Mouse (Mus musculus) limb, embryonic 15.5 days (tissue): ENCODE results near the gene Mzf1. TPM values are rescaled to one million over a fixed set of nuclear protein-coding genes. Genes with fewer than 3 reads are reported as not detected.
"Not testable (repeated sequence)": the region's sequence is repeated elsewhere in the genome, so short reads cannot be mapped to it uniquely, and the experiment has no call there.

Experiments used
- ATAC-seq: fragments of 200-750 bp; cut with Nextera tagmentation; 2 replicates; pipeline ENCODE4 v1.8.0; 2017; ENCODE audit warnings: low read depth, moderate TSS enrichment; ENCODE audit not compliant: insufficient number of reproducible peaks, low FRiP score, low TSS enrichment
- H3K27ac ChIP-seq: fragments of 300-500 bp; sonication (generic); 2 replicates; pipeline ENCODE4 v1.5.1; 2015; ENCODE audit warnings: moderate library complexity, mild to moderate bottlenecking, inconsistent platforms
- H3K27me3 ChIP-seq: fragments of 300-500 bp; sonication (generic); 2 replicates; pipeline ENCODE4 v1.6.1; 2015; ENCODE audit warnings: inconsistent platforms
- H3K36me3 ChIP-seq: fragments of 300-500 bp; sonication (generic); 2 replicates; pipeline ENCODE4 v1.6.1; 2015; ENCODE audit warnings: inconsistent platforms
- H3K4me1 ChIP-seq: fragments of 300-500 bp; sonication (generic); 2 replicates; pipeline ENCODE4 v1.6.1; 2015; ENCODE audit warnings: inconsistent platforms
- H3K4me2 ChIP-seq: fragments of 300-500 bp; sonication (generic); 2 replicates; pipeline ENCODE4 v1.6.1; 2015; ENCODE audit warnings: mild to moderate bottlenecking, inconsistent platforms
- H3K4me3 ChIP-seq: fragments of 300-500 bp; sonication (generic); 2 replicates; pipeline ENCODE4 v1.5.1; 2015; ENCODE audit warnings: mild to moderate bottlenecking, inconsistent platforms
- H3K9ac ChIP-seq: fragments of 300-500 bp; sonication (generic); 2 replicates; pipeline ENCODE4 v1.6.1; 2015; ENCODE audit warnings: inconsistent platforms
- H3K9me3 ChIP-seq: fragments of 300-500 bp; sonication (generic); 2 replicates; pipeline ENCODE4 v1.6.1; 2016; ENCODE audit warnings: inconsistent platforms
- WGBS: fragments of 180-500 bp; shearing (Covaris S2); methylation state at CpG from one replicate; pipeline ENCODE4 v1.1.7; 2015; 5-methylcytosine and 5-hydroxymethylcytosine counted together
- polyA plus RNA-seq: library from polyadenylated mRNA; unstranded; fragments of >200 nt; fragmentation: Nextera tagmentation; extraction: Ambion mirVana; gene quantifications from 2 replicates; pipeline ENCODE4 v1.2.1, GENCODE M21; 2015

The Mzf1 gene
- polyA plus RNA-seq = 2.5 and 3.7 TPM in 2 replicates

DNA sequence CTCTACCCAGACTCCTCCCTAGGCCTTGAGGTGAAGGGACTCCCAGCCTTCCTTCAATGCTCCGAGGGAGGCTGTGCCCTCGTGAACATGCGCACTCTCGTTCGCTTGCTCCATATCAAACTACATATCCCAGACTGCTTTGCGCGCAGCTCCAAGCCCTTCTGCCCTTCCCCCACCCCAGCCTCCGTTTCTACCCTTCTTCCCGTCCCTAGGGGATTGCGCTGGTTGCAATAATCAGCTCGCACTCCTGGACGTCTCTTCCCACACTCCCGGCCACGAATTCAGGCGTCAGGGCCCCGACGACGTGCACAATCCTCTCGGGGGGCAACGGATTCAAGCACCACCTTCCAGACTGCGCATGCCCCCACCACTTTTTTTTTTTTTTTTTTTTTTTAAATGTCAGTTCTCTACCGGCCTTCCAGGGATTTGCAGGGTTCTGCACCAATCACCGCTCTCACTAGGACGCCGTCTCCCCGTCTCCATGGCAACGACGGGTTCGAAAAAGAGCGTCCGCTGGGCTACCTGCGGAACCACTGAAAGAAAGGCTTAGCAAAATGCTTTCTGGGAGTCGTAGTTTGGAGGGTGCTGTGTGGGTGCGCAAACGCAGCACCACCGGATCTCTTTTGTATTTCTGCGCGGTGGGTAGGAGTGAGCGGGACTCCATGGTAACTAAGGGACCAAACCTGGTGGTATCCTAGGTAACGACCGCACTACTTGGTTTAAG lies at the start of gene Mzf1:
Gene Mzf1, minus strand, starts transcription at position 478 of the 724 bp plus-strand sequence.
- Histone ChIP-seq H3K27ac (peak within 1 kb of the TSS; percentile 86), H3K4me1 (peaks cover 5% of the 10 kb centered on the region; the same call in 1 of the 2 replicates), H3K9ac (peak within 1 kb of the TSS; percentile 55), H3K9me3 (no peaks in the 10 kb centered on the region), H3K36me3 (no peaks in the 10 kb centered on the region), H3K4me3 (peak within 1 kb of the TSS; percentile 62), H3K4me2 (peak within 1 kb of the TSS; percentile 78), H3K27me3 (no peaks in the 10 kb centered on the region)
- ATAC-seq = peak; percentile 94
- WGBS = under 1% methylated on average over 41 of the region's 41 CpGs

DNA sequence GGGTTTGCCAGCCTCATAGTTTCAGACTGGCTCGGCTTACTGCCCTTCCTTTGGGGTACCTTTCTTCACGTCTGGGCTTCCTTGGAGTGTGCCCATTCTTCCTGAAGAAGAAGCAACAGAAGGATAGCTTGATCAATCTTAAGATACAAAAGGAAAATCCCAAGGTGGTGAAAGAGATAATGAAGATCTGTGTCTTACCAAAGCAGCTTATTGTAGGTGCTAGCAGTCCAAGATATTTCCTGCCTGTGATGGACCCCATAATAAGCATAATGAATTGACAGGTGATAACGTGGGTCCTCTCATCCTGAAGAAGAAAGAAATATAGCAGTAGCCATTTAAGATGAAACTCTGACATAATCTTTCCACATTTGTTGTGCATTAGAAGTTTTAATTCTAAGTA lies 40.5 kb upstream of the Mzf1 start, which contains the start of gene Vmn1r85:
Gene Vmn1r85, minus strand, starts transcription at position 101 of the 400 bp plus-strand sequence.
- H3K27ac ChIP-seq = no peak within 1 kb of the TSS
- 60% methylated on average over 3 of the region's 3 CpGs for WGBS

DNA sequence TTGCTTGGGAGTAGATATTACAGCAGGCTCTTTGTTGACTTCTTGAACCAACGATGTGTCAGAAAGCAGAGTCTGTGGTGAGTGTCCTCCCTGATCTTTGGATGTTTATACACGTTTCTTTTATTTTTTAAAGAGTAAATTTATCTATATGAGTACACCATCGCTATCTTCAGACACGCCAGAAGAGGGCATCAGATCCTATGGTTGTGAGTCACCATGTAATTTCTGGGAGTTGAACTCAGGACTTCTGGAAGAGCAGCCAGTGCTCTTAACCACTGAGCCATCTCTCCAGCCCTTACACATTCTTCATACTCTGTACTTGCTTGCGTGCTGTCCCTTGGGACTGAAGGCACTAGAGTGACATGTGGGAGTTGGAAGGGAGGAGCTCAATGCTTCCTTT lies 17.7 kb upstream of the Mzf1 start:
- Histone ChIP-seq H3K27ac (no peak overlapping the region), H3K4me1 (no peaks in the 10 kb centered on the region), H3K9ac (no peak overlapping the region), H3K4me2 (no peak overlapping the region), H3K4me3 (no peak overlapping the region), H3K9me3 (no peaks in the 10 kb centered on the region), H3K36me3 (no peaks in the 10 kb centered on the region), H3K27me3 (no peaks in the 10 kb centered on the region)
- ATAC-seq = no peak
- WGBS = 61% methylated on average over 5 of the region's 5 CpGs

More for the DNA sequence above, 40.5 kb upstream of the Mzf1 start, which contains the start of gene Vmn1r85:
- no peak within 1 kb of the TSS for H3K9ac ChIP-seq
- H3K27me3 ChIP-seq = no peaks in the 10 kb centered on the region
- no peak within 1 kb of the TSS for H3K4me2 ChIP-seq
- no peaks in the 10 kb centered on the region for H3K36me3 ChIP-seq
- H3K4me3 ChIP-seq = no peak within 1 kb of the TSS
- H3K4me1 ChIP-seq = no peaks in the 10 kb centered on the region
- H3K9me3 ChIP-seq = no peaks in the 10 kb centered on the region
- no peak for ATAC-seq

DNA sequence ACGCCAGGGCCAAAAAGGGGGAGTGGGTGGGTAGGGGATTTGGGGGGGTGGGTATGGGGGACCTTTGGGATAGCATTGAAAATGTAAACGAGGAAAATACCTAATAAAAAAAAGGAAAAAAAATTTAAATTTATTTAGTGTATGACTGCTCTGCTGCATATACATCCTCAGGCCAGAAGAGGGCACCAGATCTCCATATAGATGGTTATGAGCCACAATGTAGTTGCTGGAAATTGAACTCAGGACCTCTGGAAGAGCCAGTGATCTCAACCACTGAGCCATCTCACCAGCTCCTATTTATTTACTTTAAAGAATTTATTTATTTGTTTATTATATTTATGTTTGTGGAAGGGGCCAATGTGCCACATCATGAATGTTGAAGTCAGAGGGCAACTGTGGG lies 8.8 kb upstream of the Mzf1 start:
- not testable (repeated sequence) for H3K4me3 ChIP-seq, H3K9me3 ChIP-seq, H3K27ac ChIP-seq, H3K36me3 ChIP-seq, H3K27me3 ChIP-seq, ATAC-seq, H3K4me2 ChIP-seq, H3K9ac ChIP-seq, H3K4me1 ChIP-seq
- WGBS = 53% methylated on average over 2 of the region's 2 CpGs

DNA sequence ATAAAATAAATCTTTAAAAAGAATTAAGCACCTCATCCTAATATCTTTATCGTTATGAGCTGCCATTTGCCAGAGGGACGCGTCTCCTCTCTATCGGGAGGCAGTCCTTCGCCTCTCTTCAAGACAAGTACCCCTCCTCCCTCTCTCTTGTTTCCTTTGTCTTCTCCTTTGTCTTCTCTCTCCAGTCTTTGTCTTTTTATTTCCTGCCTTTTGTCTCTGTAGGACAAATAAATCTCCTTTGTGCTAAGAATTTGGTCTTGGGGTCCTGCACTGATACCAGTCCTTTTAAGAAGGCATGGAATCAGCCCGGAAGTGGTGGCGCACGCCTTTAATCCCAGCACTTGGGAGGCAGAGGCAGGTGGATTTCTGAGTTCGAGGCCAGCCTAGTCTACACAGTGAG lies 5.0 kb upstream of the Mzf1 start:
- Histone ChIP-seq H3K4me3 (no peak overlapping the region), H3K36me3 (no peaks in the 10 kb centered on the region), H3K4me2 (no peak overlapping the region), H3K9ac (no peak overlapping the region), H3K9me3 (no peaks in the 10 kb centered on the region), H3K27me3 (no peaks in the 10 kb centered on the region), H3K27ac (no peak overlapping the region), H3K4me1 (no peaks in the 10 kb centered on the region)
- no peak for ATAC-seq
- 89% methylated on average over 9 of the region's 9 CpGs for WGBS

DNA sequence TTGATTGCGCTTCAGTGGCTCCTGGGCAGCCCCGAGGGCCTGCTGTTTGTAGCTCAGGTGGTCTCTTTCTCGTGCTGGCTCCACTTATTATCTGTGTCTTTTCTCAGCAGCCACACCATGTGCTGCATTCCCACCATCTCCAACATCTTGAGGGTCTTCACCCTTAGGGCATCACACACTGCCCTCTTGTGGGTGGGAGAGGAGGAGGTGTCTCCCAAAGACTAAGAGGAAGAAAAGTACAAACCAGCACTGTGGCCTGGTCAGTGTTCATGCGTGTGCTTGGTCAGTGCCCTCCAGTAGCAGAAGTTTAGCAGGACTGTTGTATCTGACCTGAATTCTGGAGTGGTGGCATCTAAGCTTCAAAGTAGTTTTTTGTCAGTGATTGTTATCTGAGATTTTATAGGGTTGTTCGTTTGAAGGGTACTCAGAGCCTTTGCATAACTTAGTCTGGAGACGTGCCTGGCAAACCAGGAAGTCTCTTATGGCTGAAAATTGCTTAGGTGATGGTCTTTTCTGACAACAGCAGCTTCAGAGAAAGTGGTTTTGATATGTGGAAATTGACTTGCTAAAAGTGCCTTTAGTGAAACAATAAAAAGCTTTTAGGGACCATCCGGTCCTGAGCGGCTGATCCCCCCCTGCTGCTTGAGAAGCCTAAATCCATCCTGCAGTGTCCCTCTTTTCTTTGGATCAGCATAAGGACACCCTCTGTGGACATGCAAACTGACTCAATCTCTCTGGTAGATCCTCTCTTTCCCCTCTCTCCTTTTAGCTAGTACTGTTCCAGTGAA lies 2.5 kb upstream of the Mzf1 start:
- H3K4me3 ChIP-seq = no peak overlapping the region
- ATAC-seq = no peak
- 57% methylated on average over 8 of the region's 8 CpGs for WGBS
- no peaks in the 10 kb centered on the region for H3K27me3 ChIP-seq
- H3K36me3 ChIP-seq = no peaks in the 10 kb centered on the region
- H3K4me1 ChIP-seq = peaks cover 5% of the 10 kb centered on the region; the same call in 1 of the 2 replicates
- no peak overlapping the region for H3K4me2 ChIP-seq
- H3K9ac ChIP-seq = no peak overlapping the region
- H3K27ac ChIP-seq = no peak overlapping the region
- no peaks in the 10 kb centered on the region for H3K9me3 ChIP-seq

DNA sequence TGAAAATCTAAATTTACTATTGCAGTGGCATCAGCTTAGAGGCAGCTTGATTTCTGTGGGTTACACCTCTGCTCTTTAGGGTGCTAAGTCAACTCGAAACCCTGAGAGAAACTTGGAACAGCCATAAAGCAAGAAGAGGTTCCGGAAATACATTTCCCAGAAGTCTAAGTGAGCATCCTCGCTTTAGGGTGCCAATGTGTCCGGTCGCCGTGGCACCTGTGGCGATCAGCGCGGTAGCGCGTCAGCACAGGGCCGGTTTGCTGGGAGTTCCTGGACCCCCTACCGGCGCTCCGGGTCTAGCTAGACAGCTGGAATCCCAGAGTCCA lies 640 bp downstream of the Mzf1 start:
- Histone ChIP-seq H3K9ac (peak overlapping the region; percentile 55), H3K9me3 (no peaks in the 10 kb centered on the region), H3K27ac (0 out of 2 replicates have a peak overlapping the region, but pooled peaks have one; percentile 61), H3K36me3 (no peaks in the 10 kb centered on the region), H3K4me1 (peaks cover 5% of the 10 kb centered on the region; the same call in 1 of the 2 replicates), H3K27me3 (no peaks in the 10 kb centered on the region), H3K4me3 (peak overlapping the region; percentile 62), H3K4me2 (peak overlapping the region; percentile 78)
- 2% methylated on average over 15 of the region's 15 CpGs for WGBS
- ATAC-seq = no peak

DNA sequence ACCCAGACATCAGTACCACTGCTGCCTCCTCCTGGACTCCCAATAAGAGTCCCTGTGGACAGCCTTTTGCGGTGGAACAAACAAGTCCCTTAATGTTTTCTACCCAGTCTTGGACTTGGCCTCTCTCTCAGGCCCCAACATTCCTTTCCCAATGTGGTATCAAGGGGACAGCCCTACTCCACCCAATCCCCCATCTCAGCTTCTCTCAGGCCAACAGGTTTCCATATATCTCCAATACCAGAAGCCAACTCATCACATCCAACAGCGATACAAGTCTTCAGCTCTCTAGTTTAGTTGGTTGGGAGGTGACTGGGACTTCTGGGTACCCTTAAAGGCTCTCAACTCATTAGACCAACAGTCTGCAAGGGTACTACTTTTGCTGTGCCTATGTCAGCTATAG lies 1.1 kb downstream of the Mzf1 start:
- Histone ChIP-seq H3K9ac (no peak overlapping the region), H3K4me3 (peak overlapping the region; percentile 62; the same call in 1 of the 2 replicates), H3K4me2 (peak overlapping the region; percentile 78; the same call in 1 of the 2 replicates), H3K36me3 (no peaks in the 10 kb centered on the region), H3K27me3 (no peaks in the 10 kb centered on the region), H3K9me3 (no peaks in the 10 kb centered on the region), H3K4me1 (peaks cover 5% of the 10 kb centered on the region; the same call in 1 of the 2 replicates), H3K27ac (no peak overlapping the region)
- WGBS = 96% methylated on average over 2 of the region's 2 CpGs
- ATAC-seq = no peak

DNA sequence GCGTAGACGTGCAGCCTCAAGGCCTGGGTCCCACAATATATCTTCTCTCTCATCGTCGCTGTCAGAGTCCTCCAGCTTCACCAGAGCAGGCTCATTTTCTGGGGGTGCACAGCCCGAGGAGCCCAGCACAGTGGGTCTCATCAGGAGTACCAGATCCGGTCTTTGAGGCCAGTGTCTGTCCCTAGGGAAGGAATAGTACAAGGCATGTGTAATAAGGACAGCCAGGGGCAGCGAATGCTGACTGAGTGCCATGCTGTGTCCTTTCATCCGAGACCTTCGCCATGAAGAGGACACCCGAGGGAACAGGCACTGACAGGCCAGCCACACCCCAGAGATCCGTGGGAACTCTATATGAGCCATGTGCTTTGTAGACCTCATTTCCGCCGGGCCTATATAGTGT lies 1.6 kb downstream of the Mzf1 start:
- Histone ChIP-seq H3K27ac (no peak overlapping the region), H3K36me3 (no peaks in the 10 kb centered on the region), H3K4me1 (peaks cover 5% of the 10 kb centered on the region; the same call in 1 of the 2 replicates), H3K9ac (no peak overlapping the region), H3K4me3 (no peak overlapping the region), H3K4me2 (no peak overlapping the region), H3K9me3 (no peaks in the 10 kb centered on the region), H3K27me3 (no peaks in the 10 kb centered on the region)
- ATAC-seq = no peak
- 86% methylated on average over 13 of the region's 13 CpGs for WGBS

DNA sequence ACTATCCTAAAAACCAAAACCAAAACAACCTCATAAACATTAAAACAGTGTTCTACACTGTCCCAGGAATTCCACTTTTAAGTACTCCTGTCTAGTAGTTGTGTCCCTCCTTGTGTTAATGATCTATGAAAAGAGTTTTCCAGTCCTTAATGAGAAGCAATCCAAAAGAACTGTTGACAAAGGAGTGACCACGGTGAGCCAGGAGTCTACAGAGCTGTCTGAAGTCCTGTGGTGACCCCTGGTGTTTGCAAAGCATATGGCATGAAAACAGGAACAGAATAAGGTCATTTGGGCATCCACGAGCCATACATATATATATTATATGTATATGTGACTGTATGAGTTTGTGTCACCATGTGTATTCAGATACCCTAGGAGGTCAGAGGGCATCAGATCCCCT lies 8.5 kb downstream of the Mzf1 start:
- H3K9ac ChIP-seq = no peak overlapping the region
- no peak overlapping the region for H3K27ac ChIP-seq
- no peaks in the 10 kb centered on the region for H3K9me3 ChIP-seq
- H3K4me3 ChIP-seq = no peak overlapping the region
- H3K27me3 ChIP-seq = peaks cover 46% of the 10 kb centered on the region
- WGBS = 7% methylated on average over 2 of the region's 2 CpGs
- no peak for ATAC-seq
- H3K4me1 ChIP-seq = peaks cover 16% of the 10 kb centered on the region
- H3K36me3 ChIP-seq = no peaks in the 10 kb centered on the region
- no peak overlapping the region for H3K4me2 ChIP-seq

DNA sequence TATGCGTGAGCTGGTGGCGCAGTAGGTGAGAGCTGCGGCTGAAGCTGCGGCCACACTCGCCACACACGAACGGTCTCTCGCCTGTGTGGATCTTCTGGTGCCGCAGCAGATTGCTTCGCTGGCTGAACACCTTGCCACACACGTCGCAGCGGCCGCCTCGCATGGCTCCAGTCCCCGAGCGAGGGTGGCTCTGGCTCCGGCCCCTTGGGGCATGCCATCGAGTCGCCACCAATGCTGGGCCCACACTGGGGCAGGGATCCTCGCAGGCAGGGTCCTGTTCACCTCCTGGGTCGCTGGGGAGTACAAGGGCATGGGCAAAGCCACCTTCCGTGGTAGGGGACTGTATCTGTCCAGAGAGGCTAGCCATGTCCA lies 10.3 kb downstream of the Mzf1 start:
- no peak overlapping the region for H3K27ac ChIP-seq
- 2% methylated on average over 23 of the region's 23 CpGs for WGBS
- peaks cover 16% of the 10 kb centered on the region for H3K4me1 ChIP-seq
- H3K9ac ChIP-seq = peak overlapping the region; percentile 64; the same call in 1 of the 2 replicates
- peaks cover 51% of the 10 kb centered on the region for H3K27me3 ChIP-seq
- peak overlapping the region; percentile 46 for H3K4me3 ChIP-seq
- no peaks in the 10 kb centered on the region for H3K36me3 ChIP-seq
- no peak for ATAC-seq
- H3K4me2 ChIP-seq = peak overlapping the region; percentile 97
- no peaks in the 10 kb centered on the region for H3K9me3 ChIP-seq
